Mouse (Mus musculus) lung, embryonic 16.5 days (tissue): ENCODE data around the gene Tmsb15b2. TPM values are rescaled to one million over a fixed set of nuclear protein-coding genes. Genes with fewer than 3 reads are reported as not detected.
"Not testable (repeated sequence)": the region's sequence is repeated elsewhere in the genome, so short reads cannot be mapped to it uniquely, and the experiment has no call there.

Experiments
- ATAC-seq: fragments of 200-750 bp; cut with Nextera tagmentation; 2 replicates; pipeline ENCODE4 v1.8.0; 2017; ENCODE audit warnings: low read depth, mild to moderate bottlenecking, moderate library complexity
- H3K27ac ChIP-seq: fragments of 300-500 bp; sonication (generic); 2 replicates; pipeline ENCODE4 v1.5.1; 2014; ENCODE audit warnings: mild to moderate bottlenecking, control low read depth, low read length
- H3K27me3 ChIP-seq: fragments of 300-500 bp; sonication (generic); 2 replicates; pipeline ENCODE4 v1.6.1; 2014; ENCODE audit warnings: low read depth, low read length, mixed read lengths; ENCODE audit not compliant: control insufficient read depth, insufficient read depth
- H3K36me3 ChIP-seq: fragments of 300-500 bp; sonication (generic); 2 replicates; pipeline ENCODE4 v1.6.1; 2014; ENCODE audit warnings: low read length; ENCODE audit not compliant: control insufficient read depth, insufficient read depth
- H3K4me1 ChIP-seq: fragments of 300-500 bp; sonication (generic); replicated peaks from 2 replicates; pipeline ENCODE4 v1.6.1; 2014; ENCODE audit warnings: low read length, mixed read lengths; ENCODE audit not compliant: control insufficient read depth, insufficient read depth
- H3K4me2 ChIP-seq: fragments of 300-500 bp; sonication (generic); 2 replicates; pipeline ENCODE4 v1.6.1; 2014; ENCODE audit warnings: low read depth, low read length, control low read depth
- H3K4me3 ChIP-seq: fragments of 300-500 bp; sonication (generic); 2 replicates; pipeline ENCODE4 v1.5.1; 2014; ENCODE audit warnings: mild to moderate bottlenecking, low read length, control low read depth
- H3K9ac ChIP-seq: fragments of 300-500 bp; sonication (generic); 2 replicates; pipeline ENCODE4 v1.6.1; 2014; ENCODE audit warnings: low read length, control low read depth
- H3K9me3 ChIP-seq: fragments of 300-500 bp; sonication (generic); 2 replicates; pipeline ENCODE4 v1.6.1; 2016; ENCODE audit warnings: low read length; ENCODE audit not compliant: control insufficient read depth
- WGBS: fragments of 180-500 bp; shearing (Covaris S2); extraction: QIAGEN DNeasy Blood & Tissue Kit; methylation state at CpG from one replicate; pipeline ENCODE4 v1.1.7; 2014; 5-methylcytosine and 5-hydroxymethylcytosine counted together
- polyA plus RNA-seq: library from polyadenylated mRNA; unstranded; fragments of >200 nt; fragmentation: Nextera tagmentation; extraction: Ambion mirVana; gene quantifications from 2 replicates; pipeline ENCODE4 v1.2.1, GENCODE M21; 2015

Gene Tmsb15b2
- 30.3 and 46.3 TPM in 2 replicates for polyA plus RNA-seq

GRCm38 (mm10) chrX:136975397-136975796 is at the start of gene Tmsb15b2:
TSS of gene Tmsb15b2 (minus strand) at chrX:136975497.
- 82% methylated on average over 6 of the region's 6 CpGs for WGBS
- H3K4me1 ChIP-seq, H3K27me3 ChIP-seq, H3K9me3 ChIP-seq, ATAC-seq, H3K36me3 ChIP-seq, H3K27ac ChIP-seq: not testable (repeated sequence)
- H3K4me3 ChIP-seq: peak within 1 kb of the TSS; percentile 47
- H3K9ac ChIP-seq: peak within 1 kb of the TSS; percentile 60
- H3K4me2 ChIP-seq: peak within 1 kb of the TSS; percentile 62

DNA sequence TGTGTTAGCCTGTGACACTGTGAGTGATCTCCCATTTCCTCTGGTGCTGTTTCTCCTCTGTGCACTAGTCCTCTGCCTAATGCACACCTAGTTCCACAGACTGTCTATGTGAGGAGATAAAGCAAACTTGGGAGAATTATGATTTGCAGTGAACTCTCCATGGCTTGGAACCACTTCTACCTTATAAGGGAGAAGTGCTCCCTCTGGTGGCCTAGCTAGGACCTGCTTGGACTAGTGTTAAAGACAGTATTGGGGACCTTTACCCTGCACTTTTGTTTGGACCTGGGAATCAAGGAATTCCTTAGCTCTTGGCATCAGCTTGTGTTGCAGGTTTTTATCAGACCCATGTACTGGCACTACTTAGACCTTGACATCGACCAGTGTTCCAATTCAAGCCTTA is 44.0 kb upstream of the Tmsb15b2 start:
- Histone ChIP-seq H3K4me1 (no peaks in the 10 kb centered on the region), H3K4me3 (no peak overlapping the region), H3K27me3 (no peaks in the 10 kb centered on the region), H3K9ac (no peak overlapping the region), H3K4me2 (no peak overlapping the region), H3K27ac (no peak overlapping the region), H3K36me3 (no peaks in the 10 kb centered on the region), H3K9me3 (no peaks in the 10 kb centered on the region)
- 25% methylated on average over 1 of the region's 1 CpGs for WGBS
- no peak for ATAC-seq

- H3K27ac ChIP-seq: no peak overlapping the region
- WGBS: 70% methylated on average over 1 of the region's 1 CpGs
- H3K4me1 ChIP-seq: no peaks in the 10 kb centered on the region
Measured at GRCm38 (mm10) chrX:137017668-137018067, 42.4 kb upstream of the Tmsb15b2 start.

DNA sequence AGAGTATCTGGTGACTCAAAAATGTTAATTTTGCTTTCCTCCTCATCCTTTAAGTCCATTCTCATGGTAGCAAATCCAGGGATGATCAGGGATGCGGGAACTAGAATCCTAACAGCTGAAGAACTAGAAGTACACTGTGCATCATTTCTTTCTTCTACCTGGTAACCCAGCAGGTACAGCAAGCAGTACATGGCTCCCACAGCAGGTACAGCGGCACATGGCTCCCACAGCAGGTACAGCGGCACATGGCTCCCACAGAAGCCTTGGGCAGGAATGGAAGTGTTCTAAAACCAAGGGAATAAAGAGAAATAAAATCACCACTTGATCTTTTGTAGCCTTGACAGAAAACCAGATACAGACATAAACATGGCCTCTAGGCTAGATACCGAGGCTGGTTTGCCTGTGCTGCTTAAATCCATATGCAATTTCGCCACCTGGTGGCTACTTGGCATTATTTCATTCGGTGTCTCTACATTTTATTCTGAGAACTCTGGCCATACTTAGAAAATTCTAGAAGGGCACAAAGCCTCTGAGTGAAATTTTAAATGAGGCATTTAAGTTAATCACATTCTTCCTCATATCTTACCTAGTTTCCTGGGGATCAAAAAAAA is 39.9 kb upstream of the Tmsb15b2 start:
- H3K36me3 ChIP-seq: no peaks in the 10 kb centered on the region
- H3K9me3 ChIP-seq: no peaks in the 10 kb centered on the region
- WGBS: 49% methylated on average over 6 of the region's 6 CpGs
- H3K27me3 ChIP-seq: no peaks in the 10 kb centered on the region
- no peak overlapping the region for H3K27ac ChIP-seq
- H3K4me2 ChIP-seq: no peak overlapping the region
- no peak overlapping the region for H3K4me3 ChIP-seq
- ATAC-seq: peak; percentile 54; the same call in 1 of the 2 replicates
- H3K4me1 ChIP-seq: no peaks in the 10 kb centered on the region
- H3K9ac ChIP-seq: no peak overlapping the region

More at GRCm38 (mm10) chrX:137017668-137018067, 42.4 kb upstream of the Tmsb15b2 start:
- H3K27me3 ChIP-seq: no peaks in the 10 kb centered on the region
- H3K9ac ChIP-seq: no peak overlapping the region
- H3K36me3 ChIP-seq: no peaks in the 10 kb centered on the region
- H3K9me3 ChIP-seq: no peaks in the 10 kb centered on the region
- ATAC-seq: no peak
- H3K4me3 ChIP-seq: no peak overlapping the region
- H3K4me2 ChIP-seq: no peak overlapping the region

- H3K36me3 ChIP-seq: no peaks in the 10 kb centered on the region
- H3K4me2 ChIP-seq: no peak overlapping the region
- H3K27ac ChIP-seq: no peak overlapping the region
- 80% methylated on average over 2 of the region's 2 CpGs for WGBS
- no peaks in the 10 kb centered on the region for H3K4me1 ChIP-seq
- H3K9me3 ChIP-seq: no peaks in the 10 kb centered on the region
- H3K9ac ChIP-seq: no peak overlapping the region
- no peak overlapping the region for H3K4me3 ChIP-seq
- ATAC-seq: no peak
- peaks cover 4% of the 10 kb centered on the region for H3K27me3 ChIP-seq
Measured at GRCm38 (mm10) chrX:136996256-136996655, 21.0 kb upstream of the Tmsb15b2 start.

DNA sequence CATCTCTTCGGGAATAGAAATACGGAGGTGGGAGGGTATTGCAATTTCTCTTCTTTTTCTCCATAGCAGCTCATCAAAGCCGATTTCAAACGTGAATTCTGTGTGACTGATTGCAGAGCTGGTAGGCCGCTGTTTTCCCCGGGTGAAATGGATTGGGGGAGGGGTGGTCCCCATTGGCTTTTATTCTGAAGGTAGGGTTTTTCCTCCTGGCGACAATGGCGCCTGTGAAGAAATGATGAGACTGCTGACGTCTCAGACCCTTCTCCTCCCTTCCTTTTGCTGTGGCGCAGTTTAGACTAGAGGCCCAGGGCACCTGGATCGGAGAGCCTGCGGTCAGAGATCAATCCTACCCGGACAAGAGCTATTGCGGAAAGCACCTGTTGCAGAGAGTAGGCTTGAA is 18.3 kb upstream of the Tmsb15b2 start:
- Histone ChIP-seq H3K27ac (no peak overlapping the region), H3K4me1 (no peaks in the 10 kb centered on the region), H3K36me3 (no peaks in the 10 kb centered on the region), H3K27me3 (peaks cover 4% of the 10 kb centered on the region), H3K9ac (no peak overlapping the region), H3K4me2 (peak overlapping the region; percentile 58; the same call in 1 of the 2 replicates), H3K9me3 (no peaks in the 10 kb centered on the region), H3K4me3 (peak overlapping the region; percentile 47)
- WGBS: 32% methylated on average over 14 of the region's 14 CpGs
- ATAC-seq: no peak

GRCm38 (mm10) chrX:136992978-136993547 is 17.8 kb upstream of the Tmsb15b2 start, which contains the start of gene Zcchc18:
TSS of gene Zcchc18 (plus strand) at chrX:136993155.
- peaks cover 4% of the 10 kb centered on the region for H3K27me3 ChIP-seq
- no peaks in the 10 kb centered on the region for H3K4me1 ChIP-seq
- H3K4me3 ChIP-seq: peak within 1 kb of the TSS; percentile 47
- H3K36me3 ChIP-seq: no peaks in the 10 kb centered on the region
- WGBS: 14% methylated on average over 20 of the region's 26 CpGs
- ATAC-seq: peak; percentile 93
- H3K27ac ChIP-seq: no peak within 1 kb of the TSS
- H3K9me3 ChIP-seq: no peaks in the 10 kb centered on the region
- peak within 1 kb of the TSS; percentile 41; the same call in 1 of the 2 replicates for H3K9ac ChIP-seq
- peak within 1 kb of the TSS; percentile 58 for H3K4me2 ChIP-seq

- peak overlapping the region; percentile 58 for H3K4me2 ChIP-seq
- 19% methylated on average over 19 of the region's 19 CpGs for WGBS
- no peak for ATAC-seq
- no peaks in the 10 kb centered on the region for H3K36me3 ChIP-seq
- no peak overlapping the region for H3K9ac ChIP-seq
- H3K9me3 ChIP-seq: no peaks in the 10 kb centered on the region
- no peaks in the 10 kb centered on the region for H3K4me1 ChIP-seq
- H3K4me3 ChIP-seq: peak overlapping the region; percentile 47
- peaks cover 4% of the 10 kb centered on the region for H3K27me3 ChIP-seq
- no peak overlapping the region for H3K27ac ChIP-seq
Measured at GRCm38 (mm10) chrX:136992191-136992965, 17.1 kb upstream of the Tmsb15b2 start.

DNA sequence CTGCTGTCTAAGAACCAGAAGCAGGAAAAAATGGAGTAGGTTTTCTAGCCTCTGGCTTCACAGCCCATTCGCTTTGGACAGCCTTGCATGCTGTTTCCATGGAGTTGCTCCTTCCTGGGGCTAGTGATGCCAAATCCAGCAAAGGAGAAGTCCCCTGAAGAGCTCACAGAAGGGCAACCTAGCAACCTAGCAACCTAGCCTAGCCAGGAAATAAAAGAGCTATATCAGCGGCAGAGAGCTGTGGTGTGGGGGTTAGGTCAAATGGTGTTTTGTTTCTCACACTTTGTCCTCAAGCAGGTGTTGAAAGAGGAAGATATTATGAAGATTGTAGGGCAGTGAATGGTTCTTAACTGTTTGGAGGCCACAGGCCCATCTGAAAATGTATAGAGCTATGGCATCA is 16.0 kb upstream of the Tmsb15b2 start:
- no peak for ATAC-seq
- Histone ChIP-seq H3K36me3 (no peaks in the 10 kb centered on the region), H3K4me3 (no peak overlapping the region), H3K27me3 (peaks cover 4% of the 10 kb centered on the region), H3K27ac (no peak overlapping the region), H3K4me1 (no peaks in the 10 kb centered on the region), H3K9ac (no peak overlapping the region), H3K4me2 (no peak overlapping the region), H3K9me3 (no peaks in the 10 kb centered on the region)
- WGBS: 53% methylated on average over 2 of the region's 2 CpGs
